Mouse (Mus musculus): Measurements from ENCODE around the gene Rassf4. TPM values are rescaled to one million over a fixed set of nuclear protein-coding genes. Genes with fewer than 3 reads are reported as not detected.

Gene Rassf4
- polyA plus RNA-seq, 1 experiment from 2014 or later = 14.4 TPM

- Histone ChIP-seq H3K9me3 (no peaks in the 10 kb centered on the region), H3K36me3 (no peaks in the 10 kb centered on the region), H3K27ac (no peak overlapping the region), H3K4me3 (no peak overlapping the region), H3K27me3 (peaks cover 25% of the 10 kb centered on the region), H3K9ac (no peak overlapping the region), H3K4me1 (peaks cover 29% of the 10 kb centered on the region), H3K4me2 (peak overlapping the region; percentile 14)
- 21% methylated on average over 5 of the region's 5 CpGs for WGBS
- no peak for ATAC-seq (ENCODE audit: insufficient number of reproducible peaks, insufficient read depth, low FRiP score, low TSS enrichment, low read depth)
Measured at GRCm38 (mm10) chr6:116671031-116671430, 2.7 kb downstream of the Rassf4 start.

GRCm38 (mm10) chr6:116670144-116670543, 3.6 kb downstream of the Rassf4 start:
- 39% methylated on average over 6 of the region's 6 CpGs for WGBS
- no peaks in the 10 kb centered on the region for H3K36me3 ChIP-seq

GRCm38 (mm10) chr6:116668682-116669470, 4.9 kb downstream of the Rassf4 start:
- Histone ChIP-seq H3K4me1 (peaks cover 25% of the 10 kb centered on the region), H3K9ac (no peak overlapping the region), H3K27ac (no peak overlapping the region), H3K4me3 (no peak overlapping the region), H3K9me3 (no peaks in the 10 kb centered on the region), H3K27me3 (peaks cover 25% of the 10 kb centered on the region), H3K36me3 (no peaks in the 10 kb centered on the region), H3K4me2 (no peak overlapping the region)
- WGBS = 43% methylated on average over 11 of the region's 11 CpGs
- ATAC-seq (ENCODE audit: insufficient number of reproducible peaks, insufficient read depth, low FRiP score, low TSS enrichment, low read depth) = no peak

More at GRCm38 (mm10) chr6:116670144-116670543, 3.6 kb downstream of the Rassf4 start:
- Histone ChIP-seq H3K27me3 (peaks cover 25% of the 10 kb centered on the region), H3K4me1 (peaks cover 29% of the 10 kb centered on the region), H3K4me2 (no peak overlapping the region), H3K9ac (no peak overlapping the region), H3K4me3 (no peak overlapping the region), H3K9me3 (no peaks in the 10 kb centered on the region), H3K27ac (no peak overlapping the region)
- ATAC-seq (ENCODE audit: insufficient number of reproducible peaks, insufficient read depth, low FRiP score, low TSS enrichment, low read depth) = no peak

DNA sequence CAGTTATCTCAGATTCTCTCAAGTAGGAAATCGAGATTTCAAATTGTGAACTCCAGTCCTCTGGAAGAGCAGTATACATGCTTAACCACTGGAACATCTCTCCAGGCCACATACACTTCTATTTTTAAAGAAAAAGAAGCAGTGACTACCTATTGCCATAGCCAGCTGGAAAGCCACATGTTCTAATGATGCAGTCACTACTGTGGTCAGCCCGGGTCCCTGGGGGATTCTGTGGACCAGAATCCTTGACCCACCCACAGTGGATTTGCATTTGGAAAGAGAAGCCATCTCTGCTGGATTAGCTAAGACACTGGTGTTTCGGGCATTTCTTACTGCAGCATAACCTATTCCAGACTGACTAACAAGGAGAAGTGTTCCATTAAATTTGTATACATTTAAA, 6.4 kb downstream of the Rassf4 start:
- peaks cover 15% of the 10 kb centered on the region; the same call in 1 of the 2 replicates for H3K4me1 ChIP-seq
- no peak for ATAC-seq (ENCODE audit: insufficient number of reproducible peaks, insufficient read depth, low FRiP score, low TSS enrichment, low read depth)
- H3K36me3 ChIP-seq = no peaks in the 10 kb centered on the region
- WGBS = 78% methylated on average over 3 of the region's 3 CpGs
- H3K4me3 ChIP-seq = no peak overlapping the region
- no peak overlapping the region for H3K9ac ChIP-seq
- H3K9me3 ChIP-seq = no peaks in the 10 kb centered on the region
- peaks cover 24% of the 10 kb centered on the region for H3K27me3 ChIP-seq
- no peak overlapping the region for H3K27ac ChIP-seq
- H3K4me2 ChIP-seq = no peak overlapping the region

DNA sequence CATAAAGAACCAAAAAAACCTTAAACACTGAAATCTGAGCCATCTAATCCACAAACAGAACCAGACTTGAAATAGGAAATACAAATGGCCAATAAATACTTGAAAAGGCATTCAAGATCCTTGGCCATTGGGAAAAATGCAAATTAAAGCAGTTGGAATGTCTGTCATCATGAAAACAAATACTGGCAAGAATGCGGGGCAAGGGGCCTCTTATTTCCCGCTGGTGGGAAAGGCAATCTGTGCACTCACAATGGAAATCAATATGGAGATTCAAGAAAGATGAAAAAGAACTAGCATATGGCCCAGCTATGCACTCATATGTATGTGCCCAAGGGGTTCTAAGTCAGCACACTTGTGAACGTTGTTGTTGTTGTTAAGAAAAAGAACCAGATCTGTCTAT, 6.9 kb downstream of the Rassf4 start:
- no peak overlapping the region for H3K4me2 ChIP-seq
- WGBS = 36% methylated on average over 3 of the region's 3 CpGs
- no peak for ATAC-seq (ENCODE audit: insufficient number of reproducible peaks, insufficient read depth, low FRiP score, low TSS enrichment, low read depth)

DNA sequence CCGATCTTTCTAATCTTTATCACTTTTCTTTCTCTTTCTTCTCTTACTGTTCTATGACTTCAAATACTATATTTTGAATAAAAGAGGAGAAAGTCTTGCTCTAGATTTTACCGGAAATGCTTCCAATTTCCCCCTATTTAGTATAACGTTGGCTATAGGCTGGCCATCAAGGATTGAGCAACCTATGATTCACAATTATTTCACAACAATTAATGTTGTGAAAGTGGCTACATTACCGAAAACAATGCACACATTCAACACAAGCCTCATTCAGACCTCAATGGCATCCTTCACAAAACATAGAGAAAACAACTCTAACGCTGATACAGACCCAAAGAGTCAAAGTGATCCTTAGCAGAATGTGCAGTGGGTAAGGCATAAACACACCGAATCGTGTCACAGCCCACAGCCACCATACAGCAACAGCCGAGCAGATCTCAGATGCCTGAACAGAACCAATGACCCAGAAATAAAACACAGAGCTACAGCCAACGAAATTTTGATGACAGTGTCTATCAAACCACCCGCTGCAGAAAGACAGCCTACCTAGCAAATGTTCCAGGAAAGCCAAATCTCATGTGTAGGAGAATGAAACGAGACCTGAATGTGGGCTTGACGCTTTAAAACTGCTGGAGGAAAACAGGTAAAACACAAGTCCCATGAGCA, 7.5 kb downstream of the Rassf4 start:
- no peak overlapping the region for H3K4me2 ChIP-seq
- H3K4me1 ChIP-seq = peaks cover 12% of the 10 kb centered on the region; the same call in 1 of the 2 replicates
- 81% methylated on average over 12 of the region's 12 CpGs for WGBS
- ATAC-seq (ENCODE audit: insufficient number of reproducible peaks, insufficient read depth, low FRiP score, low TSS enrichment, low read depth) = no peak
- no peak overlapping the region for H3K4me3 ChIP-seq
- no peaks in the 10 kb centered on the region for H3K36me3 ChIP-seq
- H3K9ac ChIP-seq = no peak overlapping the region
- H3K9me3 ChIP-seq = no peaks in the 10 kb centered on the region
- peaks cover 15% of the 10 kb centered on the region for H3K27me3 ChIP-seq
- H3K27ac ChIP-seq = no peak overlapping the region

More for the DNA sequence above, 6.9 kb downstream of the Rassf4 start:
- H3K27me3 ChIP-seq = peaks cover 21% of the 10 kb centered on the region
- peaks cover 15% of the 10 kb centered on the region; the same call in 1 of the 2 replicates for H3K4me1 ChIP-seq
- H3K9me3 ChIP-seq = no peaks in the 10 kb centered on the region
- H3K36me3 ChIP-seq = no peaks in the 10 kb centered on the region
- no peak overlapping the region for H3K4me3 ChIP-seq
- H3K27ac ChIP-seq = no peak overlapping the region
- no peak overlapping the region for H3K9ac ChIP-seq

DNA sequence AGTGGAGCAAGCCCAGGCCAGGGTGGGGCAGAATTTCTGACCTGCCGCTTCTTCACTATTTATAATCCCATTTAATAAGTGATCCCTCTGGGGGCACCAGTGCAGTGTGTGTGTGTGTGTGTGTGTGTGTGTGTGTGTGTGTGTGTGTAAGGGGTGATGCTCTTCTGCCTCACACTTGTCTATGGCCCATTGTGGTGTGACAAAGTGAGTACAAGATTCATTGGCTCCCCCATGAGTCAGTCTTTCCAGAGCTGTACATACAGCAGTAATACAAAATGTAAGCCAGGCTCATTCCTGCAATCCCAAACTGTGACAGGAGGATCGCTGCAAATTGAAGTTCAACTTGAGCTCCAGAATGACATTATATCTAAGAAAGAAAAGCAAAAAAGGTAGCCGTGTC, 8.9 kb downstream of the Rassf4 start:
- 63% methylated on average over 3 of the region's 3 CpGs for whole genome bisulfite sequencing
- Histone ChIP-seq H3K9ac (no peak overlapping the region), H3K4me1 (0 out of 2 replicates have a peak, but pooled peaks cover 3% of the 10 kb centered on the region), H3K27me3 (0 out of 2 replicates have a peak, but pooled peaks cover under 1% of the 10 kb centered on the region), H3K4me2 (no peak overlapping the region), H3K27ac (no peak overlapping the region), H3K36me3 (no peaks in the 10 kb centered on the region), H3K9me3 (no peaks in the 10 kb centered on the region), H3K4me3 (no peak overlapping the region)
- ATAC-seq (ENCODE audit: insufficient number of reproducible peaks, insufficient read depth, low FRiP score, low TSS enrichment, low read depth) = no peak

- Histone ChIP-seq H3K4me1 (0 out of 2 replicates have a peak, but pooled peaks cover 3% of the 10 kb centered on the region), H3K4me3 (no peak overlapping the region), H3K9ac (no peak overlapping the region), H3K27me3 (no peaks in the 10 kb centered on the region), H3K4me2 (no peak overlapping the region), H3K27ac (no peak overlapping the region), H3K36me3 (no peaks in the 10 kb centered on the region), H3K9me3 (no peaks in the 10 kb centered on the region)
- WGBS = 85% methylated on average over 6 of the region's 6 CpGs
- ATAC-seq (ENCODE audit: insufficient number of reproducible peaks, insufficient read depth, low FRiP score, low TSS enrichment, low read depth) = no peak
Measured at GRCm38 (mm10) chr6:116664031-116664430, 9.7 kb downstream of the Rassf4 start.

DNA sequence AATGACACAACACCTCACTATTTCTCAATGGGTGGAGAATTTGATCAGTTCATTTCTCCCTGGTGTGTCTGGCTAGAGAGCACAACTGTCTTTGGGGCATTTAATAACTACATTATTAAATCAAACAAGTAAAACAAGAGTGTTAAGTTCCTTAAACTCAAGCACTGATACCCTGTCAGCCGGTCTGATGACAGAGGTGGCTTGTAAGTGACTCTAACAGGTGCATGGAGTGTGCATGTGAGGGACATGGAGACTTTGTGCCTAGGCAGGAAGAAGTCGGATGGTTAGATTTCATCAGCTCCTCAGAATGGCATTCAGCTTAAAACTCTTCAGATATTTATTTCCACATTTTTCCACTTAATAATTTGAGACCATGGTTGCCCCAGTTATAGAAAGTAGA, 10.4 kb downstream of the Rassf4 start:
- Histone ChIP-seq H3K4me3 (no peak overlapping the region), H3K9ac (no peak overlapping the region), H3K4me1 (0 out of 2 replicates have a peak, but pooled peaks cover 3% of the 10 kb centered on the region), H3K27ac (no peak overlapping the region), H3K4me2 (no peak overlapping the region), H3K27me3 (no peaks in the 10 kb centered on the region), H3K36me3 (no peaks in the 10 kb centered on the region), H3K9me3 (no peaks in the 10 kb centered on the region)
- WGBS = 72% methylated on average over 2 of the region's 2 CpGs
- ATAC-seq (ENCODE audit: insufficient number of reproducible peaks, insufficient read depth, low FRiP score, low TSS enrichment, low read depth) = no peak

- Histone ChIP-seq H3K36me3 (no peaks in the 10 kb centered on the region), H3K27ac (no peak overlapping the region), H3K4me3 (no peak overlapping the region), H3K4me1 (peaks cover 11% of the 10 kb centered on the region), H3K27me3 (0 out of 2 replicates have a peak, but pooled peaks cover 3% of the 10 kb centered on the region), H3K9ac (no peak overlapping the region), H3K9me3 (no peaks in the 10 kb centered on the region), H3K4me2 (no peak overlapping the region)
- 61% methylated on average over 9 of the region's 9 CpGs for WGBS
- peak; percentile 30; the same call in 1 of the 2 replicates for ATAC-seq (ENCODE audit: insufficient number of reproducible peaks, insufficient read depth, low FRiP score, low TSS enrichment, low read depth)
Measured at GRCm38 (mm10) chr6:116653684-116654454, 19.9 kb downstream of the Rassf4 start.

DNA sequence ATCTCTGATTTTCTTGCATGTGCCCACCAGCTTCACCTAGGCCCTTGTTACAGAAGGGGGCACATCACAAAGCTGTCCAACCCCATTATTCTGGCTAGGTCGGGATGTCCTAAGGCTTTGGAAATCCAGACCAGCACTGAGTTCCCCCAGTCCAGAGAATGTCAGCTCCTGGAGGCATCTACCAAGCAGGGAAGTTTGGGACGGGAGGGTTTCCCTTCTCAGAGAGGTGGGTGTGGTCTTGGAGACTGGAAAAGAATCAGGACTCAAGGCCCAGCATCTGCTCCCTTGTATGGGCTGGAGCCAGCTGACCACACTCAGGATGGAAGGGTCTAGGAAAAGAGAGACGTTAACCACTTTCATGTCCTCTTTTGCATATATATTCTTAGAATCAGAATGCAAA, 20.6 kb downstream of the Rassf4 start:
- H3K9me3 ChIP-seq = no peaks in the 10 kb centered on the region
- H3K4me1 ChIP-seq = peaks cover 11% of the 10 kb centered on the region
- ATAC-seq (ENCODE audit: insufficient number of reproducible peaks, insufficient read depth, low FRiP score, low TSS enrichment, low read depth) = no peak
- H3K4me3 ChIP-seq = no peak overlapping the region
- H3K9ac ChIP-seq = 0 out of 2 replicates have a peak overlapping the region, but pooled peaks have one; percentile 17
- no peak overlapping the region for H3K4me2 ChIP-seq
- H3K27ac ChIP-seq = no peak overlapping the region
- 72% methylated on average over 3 of the region's 3 CpGs for WGBS
- H3K36me3 ChIP-seq = no peaks in the 10 kb centered on the region
- 0 out of 2 replicates have a peak, but pooled peaks cover 3% of the 10 kb centered on the region for H3K27me3 ChIP-seq
